Mouse (Mus musculus) gonadal fat pad, adult 2 months (tissue): ENCODE data around the gene Hnrnpf. TPM values are rescaled to one million over a fixed set of nuclear protein-coding genes. Genes with fewer than 3 reads are reported as not detected.

Source experiments
- polyA plus RNA-seq: library from polyadenylated mRNA; depleted of rRNA; stranded (reverse); fragments of >200 nt; gene quantifications from 2 replicates; pipeline ENCODE4 v1.2.3, GENCODE M21; 2012; rRNA removed

Hnrnpf gene
- polyA plus RNA-seq, 1 experiment, result 121 TPM

Other genes with a start within 250 kb of the Hnrnpf start
- gene Zfp637, start 59.1 kb upstream of the Hnrnpf start, polyA plus RNA-seq, result 25.1 and 25.6 TPM in 2 replicates
- 0.57 and 0.72 TPM in 2 replicates for gene Zfp239, start 38.2 kb upstream of the Hnrnpf start, polyA plus RNA-seq
- gene Fxyd4, start 37.4 kb downstream of the Hnrnpf start, polyA plus RNA-seq, result 19.5 and 21.1 TPM in 2 replicates
- gene Rasgef1a, start 111.1 kb downstream of the Hnrnpf start, polyA plus RNA-seq, result 0.09 and 0.12 TPM in 2 replicates
- gene Csgalnact2, start 238.8 kb downstream of the Hnrnpf start, polyA plus RNA-seq, result 4.9 and 5.1 TPM in 2 replicates